Mouse (Mus musculus) megakaryocyte-erythroid progenitor cell, adult 5-6 weeks (primary cell): ENCODE results near the gene Cln3. TPM values are rescaled to one million over a fixed set of nuclear protein-coding genes. Genes with fewer than 3 reads are reported as not detected.

Source experiments
- ATAC-seq: replicated peaks from 2 replicates; pipeline ENCODE4 v1.8.0; 2016; ENCODE audit warnings: mild to moderate bottlenecking, inconsistent platforms; ENCODE audit not compliant: severe bottlenecking, poor library complexity, low FRiP score, low TSS enrichment
- total RNA-seq, 2 experiments: library from RNA; stranded (forward) in 1 of 2; stranded (reverse) in 1 of 2; fragments of 200-1000, 215-1000 nt in 1 of 2; fragments of >200 nt in 1 of 2; fragmentation: Nextera tagmentation in 1 of 2; gene quantifications; 2 replicates each; pipeline ENCODE4 v1.2.3; 2014 to 2017

Gene Cln3
- total RNA-seq, 2 experiments from 2014 or later: 9.8 to 24.5 TPM

DNA sequence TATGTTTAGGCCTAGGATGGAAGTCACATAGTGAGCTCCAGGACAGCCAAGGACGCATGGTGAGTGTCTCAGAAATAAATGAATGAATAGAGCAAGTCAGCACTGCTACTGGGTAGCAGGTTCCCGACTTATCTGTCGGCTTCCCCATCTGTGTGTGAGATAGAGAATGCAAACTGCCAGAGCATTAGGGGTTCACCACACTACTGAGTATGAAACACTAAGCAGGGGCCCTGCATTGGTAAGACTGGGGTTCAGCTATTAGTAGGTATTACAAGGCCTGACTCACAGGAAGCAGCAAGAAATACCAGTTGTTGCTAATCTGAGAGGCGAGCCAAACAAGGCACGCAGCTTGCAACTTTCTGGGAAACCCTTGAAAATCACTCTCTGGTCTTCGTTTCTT lies 13.3 kb upstream of the Cln3 start:
- peak; percentile 43 for ATAC-seq

DNA sequence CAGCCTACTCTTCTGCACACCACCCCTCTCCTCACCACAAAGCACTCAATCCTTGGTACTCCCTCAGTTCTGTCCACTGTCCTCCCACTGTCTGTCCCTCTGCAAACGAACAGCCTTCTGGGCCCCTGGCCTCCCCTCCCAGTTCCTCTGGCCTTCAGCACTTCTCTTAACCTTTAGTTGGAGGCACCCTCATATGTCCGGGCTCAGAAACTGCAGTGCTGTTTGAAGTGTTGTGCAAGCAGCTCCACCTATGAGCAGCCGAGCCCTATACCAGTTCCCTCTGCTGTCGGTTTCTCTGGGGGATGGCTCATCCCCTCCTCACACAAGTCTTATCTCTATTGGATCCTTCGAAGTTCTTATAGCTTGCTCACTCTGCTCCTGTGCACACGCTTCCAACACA lies 10.8 kb upstream of the Cln3 start:
- no peak for ATAC-seq

DNA sequence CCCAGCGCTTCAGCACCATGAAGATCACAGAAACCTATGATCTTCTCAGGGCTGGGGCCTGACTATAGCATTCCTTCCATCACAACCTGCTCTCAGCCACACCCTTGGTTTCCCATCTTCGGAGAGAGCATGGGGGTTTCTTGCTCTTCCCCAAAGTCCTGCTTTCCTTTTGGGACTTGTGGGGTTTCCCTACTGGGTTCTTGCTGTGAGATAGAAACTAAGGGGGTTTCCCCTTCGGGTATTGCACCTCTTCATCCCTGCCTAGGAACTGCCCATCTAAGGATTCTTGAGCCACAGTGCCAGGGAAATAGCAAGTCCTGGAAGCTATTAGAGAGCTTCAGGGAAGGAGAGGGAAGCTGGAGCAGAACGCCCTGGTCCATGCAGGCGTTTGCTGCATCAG lies 10.3 kb upstream of the Cln3 start:
- ATAC-seq: no peak

DNA sequence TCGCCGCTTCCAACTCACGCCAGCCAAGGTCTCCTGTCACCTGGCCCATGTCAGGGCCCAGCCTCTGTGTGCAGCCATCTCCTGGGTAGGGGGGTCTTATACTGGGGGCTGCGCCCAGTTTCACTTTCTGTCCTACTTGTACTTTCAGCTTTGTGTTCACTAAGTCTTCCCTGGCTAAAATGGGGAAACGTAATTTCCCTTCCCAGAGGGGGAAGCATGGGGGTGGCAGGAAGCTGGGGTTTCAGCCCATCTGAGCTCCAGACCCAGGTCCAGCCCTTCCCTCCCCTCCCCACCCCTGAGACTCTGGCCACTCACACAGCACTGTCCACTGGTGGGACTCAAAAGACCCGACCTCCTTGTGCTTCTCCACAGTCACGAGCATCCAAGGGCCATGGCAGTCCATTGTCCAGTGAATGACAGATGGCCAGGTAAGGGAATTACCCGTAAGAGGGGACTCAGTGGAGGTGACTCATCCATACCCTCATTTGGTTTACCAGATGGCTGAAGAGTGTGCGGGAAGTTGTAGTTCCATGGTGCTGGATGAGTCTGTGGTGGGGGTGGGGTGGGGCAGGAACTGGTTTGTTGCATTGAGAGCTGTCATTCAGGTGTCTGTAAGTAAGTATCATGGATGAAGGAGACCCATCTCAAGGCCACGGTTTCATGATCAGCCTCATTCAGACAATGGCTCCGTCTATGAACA lies 9.4 kb upstream of the Cln3 start, which contains the start of gene Il27:
Gene Il27, minus strand, starts transcription at position 80 of the 700 bp plus-strand sequence.
- ATAC-seq: no peak

DNA sequence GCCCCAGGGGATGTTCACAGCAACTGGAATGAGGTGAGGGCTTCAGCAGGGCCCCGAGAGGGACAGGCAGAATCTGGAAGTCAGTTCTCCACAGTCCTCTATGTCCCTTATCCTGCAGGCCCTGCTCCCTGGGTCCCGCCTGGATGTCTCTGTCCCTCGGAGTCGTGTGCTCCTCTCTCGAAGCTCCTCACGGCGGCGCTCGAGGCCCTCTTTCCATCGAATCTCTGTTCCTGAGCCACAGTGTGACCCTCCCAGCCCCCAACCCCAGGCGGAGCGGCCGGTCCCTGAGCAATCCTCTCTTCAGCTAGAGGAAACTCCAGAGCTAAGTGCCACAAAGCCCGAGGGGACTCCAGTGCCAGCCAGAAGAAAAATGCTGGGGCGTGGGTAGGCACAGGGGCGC lies 2.2 kb upstream of the Cln3 start:
- no peak for ATAC-seq

DNA sequence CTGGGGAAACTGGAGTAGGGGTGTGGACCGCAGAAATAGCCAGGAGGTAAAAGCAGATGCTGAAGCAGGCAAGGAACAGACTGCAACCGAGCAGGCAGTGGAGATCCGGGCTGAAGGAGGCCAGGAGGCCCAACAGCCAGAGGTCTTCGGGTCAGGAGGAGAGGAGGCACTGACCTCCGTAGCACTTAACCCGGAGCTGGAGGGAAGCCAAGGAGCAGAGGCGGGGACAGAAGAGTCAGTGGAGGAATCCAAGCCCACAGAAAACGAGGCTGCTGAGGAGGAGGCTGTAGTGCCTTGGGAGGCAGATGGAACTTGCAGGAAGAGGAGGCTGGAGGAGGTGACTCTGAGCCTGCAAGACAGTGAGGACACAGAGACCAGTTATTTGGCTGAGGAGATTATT lies 1.2 kb upstream of the Cln3 start:
- ATAC-seq: no peak

DNA sequence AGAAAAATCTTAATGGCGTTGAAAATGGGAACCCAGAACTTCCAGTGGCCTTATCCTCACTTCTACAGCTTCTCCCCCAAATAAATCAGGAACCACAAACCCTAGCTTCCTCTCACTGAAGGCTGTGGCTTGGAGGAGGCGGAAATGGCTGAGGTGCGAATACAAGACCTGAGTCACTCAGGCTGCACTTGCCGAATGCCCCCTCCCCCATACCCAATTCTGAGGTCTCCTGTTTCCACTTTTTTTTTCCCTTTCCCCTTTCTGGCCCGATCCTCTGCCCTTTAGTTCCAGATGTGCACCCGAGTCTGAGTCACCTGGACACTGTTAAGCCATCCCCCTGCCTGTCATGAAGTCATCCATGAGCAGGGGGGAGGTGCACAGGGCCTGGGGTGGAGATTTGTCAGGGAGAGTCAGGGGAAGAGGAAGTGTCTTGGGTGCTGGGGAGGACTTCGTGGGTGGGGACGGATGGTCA lies 1.1 kb downstream of the Cln3 start, which contains the start of gene Apobr:
Gene Apobr, plus strand, starts transcription at position 437 of the 472 bp plus-strand sequence.
- ATAC-seq: no peak

DNA sequence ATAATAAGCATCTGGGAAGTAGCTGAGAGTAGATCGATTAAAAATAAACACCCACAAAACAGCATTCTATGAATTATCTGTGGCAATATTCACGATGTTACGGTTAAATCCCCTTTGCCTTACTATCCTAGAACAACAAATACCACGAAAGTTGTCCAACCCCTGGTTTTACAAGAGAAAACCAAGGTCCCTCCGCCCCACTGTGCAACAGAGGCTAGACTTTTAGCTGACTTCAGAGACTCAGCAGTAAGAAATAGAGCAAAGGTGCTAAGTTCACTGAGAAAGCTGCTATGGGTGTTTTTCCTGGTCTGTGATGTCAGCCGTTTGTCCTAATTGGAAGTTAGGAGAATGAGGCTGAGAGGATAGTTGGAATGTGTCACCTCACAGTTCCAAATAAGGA lies 1.9 kb downstream of the Cln3 start:
- no peak for ATAC-seq

DNA sequence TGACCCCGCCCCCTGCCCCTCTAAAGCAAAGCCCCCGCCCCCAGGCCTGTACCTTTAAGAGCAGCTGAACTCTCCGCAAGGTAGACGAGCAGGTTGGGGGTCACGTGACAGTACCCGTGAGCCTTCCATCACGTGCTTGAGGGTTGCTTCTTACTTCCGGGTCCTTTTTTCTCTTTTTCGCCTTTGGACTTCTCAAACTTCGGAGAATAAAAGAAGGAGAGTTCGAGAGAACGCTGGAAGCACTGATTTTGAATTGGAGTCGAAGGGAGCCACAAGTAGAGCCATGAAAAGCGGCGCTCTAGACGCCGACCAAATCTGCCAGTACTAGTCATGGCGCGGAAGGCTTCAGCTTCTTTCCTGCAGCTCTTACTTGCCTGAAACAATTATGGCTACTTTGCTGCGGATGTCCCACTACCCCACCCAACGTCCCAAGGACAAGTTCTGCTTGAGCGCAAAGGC lies 2.3 kb downstream of the Cln3 start:
- ATAC-seq: peak; percentile 64

DNA sequence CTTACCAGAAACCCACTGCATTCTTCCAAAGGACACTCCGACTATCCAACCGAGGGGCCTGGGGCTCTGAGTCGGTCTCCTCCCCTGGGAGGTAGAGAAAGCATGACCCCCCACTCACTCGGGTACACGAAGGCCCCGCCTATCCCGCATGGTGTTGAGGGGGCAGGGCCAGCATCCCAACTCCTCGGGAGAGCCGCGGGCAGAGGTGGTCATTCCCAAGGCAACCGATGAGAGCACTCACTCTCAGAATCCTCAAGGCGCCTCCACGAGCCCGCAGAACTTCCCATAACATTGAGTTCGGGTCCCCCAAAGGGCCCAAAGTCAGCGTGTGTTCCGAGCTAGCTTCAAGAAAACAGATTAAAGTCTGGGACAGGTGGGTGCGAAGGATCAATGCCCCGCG lies 2.9 kb downstream of the Cln3 start:
- ATAC-seq: no peak

DNA sequence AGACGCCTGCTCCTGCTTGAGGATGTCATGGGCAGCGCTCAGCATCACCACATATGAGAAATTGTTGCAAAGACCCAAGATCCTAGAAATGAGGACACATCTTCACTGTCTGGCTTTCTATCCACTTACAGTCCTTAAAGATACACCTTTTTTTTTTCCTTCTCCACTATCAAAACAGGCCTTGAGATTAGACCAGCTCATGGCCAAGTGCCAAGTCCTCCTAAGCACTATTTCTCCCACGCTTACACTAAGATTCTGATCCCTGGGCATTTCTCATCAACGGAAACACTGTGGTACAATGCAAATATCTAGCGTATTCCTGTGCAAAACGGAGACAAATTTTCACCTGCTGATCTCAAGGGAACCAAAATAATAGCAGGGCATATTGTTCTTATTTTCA lies 4.0 kb downstream of the Cln3 start:
- no peak for ATAC-seq

DNA sequence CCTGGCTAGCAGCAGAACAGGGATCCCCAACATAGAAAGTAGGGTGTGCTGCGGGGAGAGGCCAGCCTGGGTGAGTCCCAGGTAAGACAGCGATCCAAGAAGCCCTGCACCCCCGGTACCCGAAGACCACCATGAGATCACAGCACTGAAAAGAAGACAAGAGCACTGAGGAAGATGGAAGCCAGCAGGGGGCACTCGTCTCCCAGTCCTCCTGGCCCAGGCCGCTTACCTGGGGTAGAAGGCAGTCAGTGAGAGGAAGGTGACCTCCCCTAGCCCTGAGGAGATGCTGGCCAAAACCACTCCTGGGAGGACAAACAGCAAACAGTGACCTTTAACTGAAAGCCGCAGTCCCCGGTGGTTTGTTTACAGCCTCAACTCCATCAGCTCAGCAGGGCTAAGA lies 6.4 kb downstream of the Cln3 start:
- no peak for ATAC-seq

DNA sequence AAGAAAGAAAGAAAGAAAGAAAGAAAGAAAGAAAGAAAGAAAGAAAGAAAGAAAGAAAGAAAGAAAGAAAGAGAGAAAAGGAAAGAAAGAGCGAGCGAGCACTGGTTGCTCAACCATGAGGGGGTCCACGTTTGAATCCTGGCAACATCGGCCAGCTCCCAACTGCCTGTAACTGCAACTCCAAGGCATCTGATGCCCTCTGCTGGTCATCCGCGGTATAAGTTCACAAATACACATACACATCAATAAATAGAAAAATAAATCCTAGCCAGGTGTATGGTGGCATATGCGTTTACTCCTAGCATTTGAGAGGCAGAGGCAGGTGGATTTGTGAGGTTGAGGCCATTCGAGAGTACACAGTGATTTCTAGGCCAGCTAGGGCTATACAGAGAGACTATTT lies 8.7 kb downstream of the Cln3 start:
- 0 out of 2 replicates have a peak, but pooled peaks have one; percentile 36 for ATAC-seq

DNA sequence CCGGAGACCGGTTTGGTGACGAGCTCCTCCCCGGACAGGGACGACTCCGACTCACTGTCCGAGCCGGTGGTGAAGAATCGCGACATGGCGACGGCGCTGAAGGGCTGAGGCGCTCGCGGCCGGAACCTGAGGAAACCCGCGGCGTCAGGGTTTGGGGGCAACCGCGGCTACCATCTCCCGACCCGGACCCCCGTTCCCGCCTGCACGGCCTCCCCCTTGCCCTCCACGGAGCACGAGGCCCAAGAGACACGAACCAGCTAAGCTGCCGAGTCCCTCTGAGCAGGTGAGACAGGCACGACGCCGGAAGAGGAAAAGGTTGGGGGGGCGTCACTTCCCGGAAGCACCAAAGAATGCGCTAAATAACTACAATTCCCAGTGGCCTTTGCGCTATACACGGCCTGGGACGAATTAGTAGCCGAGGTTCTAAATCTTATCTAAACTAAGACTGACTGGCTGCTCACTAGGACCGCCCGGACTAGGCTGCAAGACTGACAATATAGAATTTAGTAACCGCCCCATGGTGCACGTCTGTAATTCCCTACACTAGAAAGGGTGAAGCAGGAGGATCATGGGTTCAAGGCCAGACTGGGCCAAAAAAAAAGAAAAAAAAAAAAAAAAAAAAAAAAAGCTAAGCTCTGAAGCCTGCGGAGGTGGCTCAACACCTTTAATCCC lies 19.4 kb downstream of the Cln3 start, which contains the start of gene Eif3c:
Gene Eif3c, minus strand, starts transcription at position 318 of the 672 bp plus-strand sequence.
- peak; percentile 95 for ATAC-seq

DNA sequence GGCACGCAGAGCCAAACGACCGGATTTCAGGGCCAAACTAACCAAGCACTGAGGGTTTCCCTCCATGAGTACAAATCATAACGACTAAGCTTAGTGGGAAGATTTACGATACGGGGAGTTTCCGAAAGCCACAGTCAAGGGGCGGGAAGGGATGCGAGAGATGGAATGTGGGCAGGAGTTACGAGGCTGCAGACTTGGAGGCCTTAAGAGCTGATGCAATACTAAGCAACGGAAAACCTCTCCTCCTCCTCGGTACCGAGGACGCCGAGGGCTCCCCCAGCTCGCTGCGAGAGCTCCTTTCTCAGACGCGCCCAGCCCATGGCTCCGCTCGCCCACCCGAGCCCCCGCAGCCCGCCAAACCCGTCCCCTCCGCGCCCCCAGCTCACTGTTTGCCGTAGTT lies 19.9 kb downstream of the Cln3 start:
- ATAC-seq: peak; percentile 20; the same call in 1 of the 2 replicates

DNA sequence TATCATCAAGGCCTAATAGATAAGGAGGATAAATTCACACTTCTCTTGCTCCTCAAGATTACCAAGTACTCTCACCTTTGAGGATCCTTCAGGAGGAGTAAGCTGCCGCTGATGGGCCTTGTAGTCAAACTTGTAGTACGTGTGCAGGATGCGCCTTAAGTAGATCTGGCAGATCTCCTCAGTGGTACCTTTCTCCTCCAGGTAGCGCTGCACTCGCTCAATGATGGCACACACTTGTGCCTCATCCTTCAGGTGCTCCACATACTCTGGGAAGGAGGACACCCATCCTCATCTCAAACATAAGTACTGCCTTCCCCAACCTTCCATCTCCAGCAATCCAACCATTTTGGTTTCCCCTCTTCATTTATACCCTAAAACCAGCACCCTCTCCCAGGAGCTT lies 29.0 kb downstream of the Cln3 start:
- no peak for ATAC-seq

DNA sequence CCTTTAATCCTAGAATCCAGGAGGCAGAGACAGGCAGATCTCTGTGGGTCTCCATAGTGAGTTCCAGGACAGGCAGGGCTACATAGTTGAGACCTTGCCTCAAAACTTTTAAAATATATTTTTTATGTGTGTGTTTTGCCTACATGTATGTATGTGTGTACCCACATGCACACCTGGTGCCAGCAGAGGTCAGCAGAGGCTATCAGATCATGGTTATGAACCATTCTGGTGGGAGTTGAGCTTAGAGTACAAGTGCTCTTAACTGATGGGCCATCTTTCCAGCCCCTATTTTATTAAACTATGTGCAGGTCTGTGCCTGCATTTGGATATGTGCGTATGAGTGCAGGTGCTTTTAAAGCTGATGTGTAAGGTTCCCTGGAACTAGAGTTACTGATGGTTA lies 30.8 kb downstream of the Cln3 start:
- ATAC-seq: no peak

DNA sequence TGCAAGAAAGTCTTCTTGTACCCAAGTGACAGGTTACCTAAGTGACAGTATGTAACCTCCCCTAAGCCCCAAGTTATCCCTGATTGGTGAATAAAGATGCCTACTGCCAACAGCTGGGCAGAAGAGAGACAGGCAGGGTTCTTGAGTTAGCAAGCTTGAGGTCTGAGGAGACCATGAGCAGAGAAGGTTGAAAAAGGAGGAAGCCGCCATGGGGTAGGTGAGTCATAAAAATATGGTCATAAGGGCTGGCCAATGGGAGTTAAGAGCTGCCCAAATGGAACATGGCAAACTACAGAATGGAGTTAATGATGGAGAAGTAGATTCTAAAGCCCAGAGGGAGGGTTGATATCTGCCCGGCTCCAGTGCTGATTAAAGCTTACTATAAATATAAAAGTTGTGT lies 40.0 kb downstream of the Cln3 start:
- ATAC-seq: no peak

DNA sequence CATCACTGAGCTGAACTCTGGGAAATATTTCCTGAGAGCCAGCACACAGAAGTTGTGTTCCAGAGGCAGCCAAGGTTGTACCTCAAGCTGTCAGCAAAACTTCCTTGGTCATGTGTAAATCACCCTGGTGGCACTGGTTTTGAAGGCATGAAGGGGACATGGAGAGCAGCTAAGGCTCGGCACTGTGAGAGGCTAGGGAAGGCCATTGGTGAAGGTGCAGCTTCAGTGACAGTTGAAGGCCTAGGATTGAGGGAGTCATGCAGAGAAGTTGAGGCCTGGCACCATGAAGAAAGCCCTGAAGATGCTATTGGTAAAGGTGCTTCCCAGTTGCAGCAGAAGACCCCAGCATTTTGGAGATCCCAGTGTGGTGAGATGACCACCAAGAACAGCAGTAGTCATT lies 44.0 kb downstream of the Cln3 start:
- no peak for ATAC-seq

DNA sequence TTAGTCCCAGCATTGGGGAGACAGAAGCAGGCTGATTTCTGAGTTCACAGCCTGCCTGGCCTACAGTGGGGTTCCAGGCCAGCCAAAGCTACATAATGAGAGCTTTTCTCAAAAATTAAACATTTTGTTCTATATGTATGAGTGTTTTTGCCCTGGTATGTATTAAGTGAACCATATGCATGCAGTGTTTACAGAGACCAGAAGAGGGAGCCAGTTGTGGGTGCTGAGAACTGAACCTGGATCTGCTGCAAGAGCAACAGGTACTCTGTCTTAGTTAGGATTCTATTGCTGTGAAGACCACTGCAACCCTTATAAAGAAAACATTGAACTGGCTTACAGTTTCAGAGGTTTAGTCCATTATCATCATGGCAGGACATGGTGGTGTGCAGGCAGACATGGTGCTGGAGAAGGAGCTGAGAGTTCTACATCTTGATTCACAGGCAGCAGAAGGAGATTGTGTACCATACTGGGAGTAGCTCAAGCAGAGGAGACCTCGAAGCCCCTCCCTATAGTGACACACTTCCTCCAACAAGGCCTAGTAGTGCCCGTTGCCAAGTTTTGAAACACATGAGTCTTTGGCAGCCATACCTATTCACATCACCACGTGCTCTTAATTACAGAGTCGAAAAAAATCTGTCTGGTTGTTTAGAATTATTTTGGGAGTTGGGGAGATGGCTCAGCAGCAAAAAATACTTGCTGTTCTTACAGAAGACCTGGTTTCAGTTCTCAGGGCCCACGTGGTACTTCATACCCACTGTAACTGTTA lies 47.6 kb downstream of the Cln3 start:
- ATAC-seq: peak; percentile 68
